Comparison of ENCODE assay signal across 11 mouse cellular contexts in genomic region chr9:46600803-46601202, GRCm38 (mm10).
DNase-seq lines count a peak whose midpoint lies in the region; ATAC-seq and TF ChIP-seq lines count a peak whose summit lies in the region.
"Had no signal": no experiment of that assay in that cellular context is flagged by ENCODE, and none has a peak within 500 bp of the region (broad histone marks: within the 10 kb centered on the region; RNA-seq: fewer than 3 reads in every experiment).

No protein-coding gene starts in this region.

- H3K27ac ChIP-seq in heart, embryonic 12.5 days (ENCODE audit: poor library complexity, severe bottlenecking), result no peak overlapping the region
- peak overlapping the region; percentile 53; the same call in 1 of the 2 replicates for H3K27ac ChIP-seq in left cerebral cortex, adult 2 months
- H3K27ac ChIP-seq in embryonic facial prominence, embryonic 13.5 days, result peak overlapping the region; percentile 85
- H3K27ac ChIP-seq in forebrain, embryonic 15.5 days (replicated peaks), result peak overlapping the region; percentile 77
- H3K27ac ChIP-seq: embryonic facial prominence, embryonic 15.5 days had no signal

- H3K4me1 ChIP-seq in heart, embryonic 12.5 days (replicated peaks), result peaks cover 16% of the 10 kb centered on the region
- peaks cover 48% of the 10 kb centered on the region for H3K4me1 ChIP-seq in embryonic facial prominence, embryonic 13.5 days
- peaks cover 35% of the 10 kb centered on the region for H3K4me1 ChIP-seq in forebrain, embryonic 15.5 days

- no peak overlapping the region for H3K9ac ChIP-seq in heart, embryonic 12.5 days
- no peak overlapping the region for H3K9ac ChIP-seq in embryonic facial prominence, embryonic 13.5 days
- no peak overlapping the region for H3K9ac ChIP-seq in forebrain, embryonic 15.5 days (replicated peaks)
- H3K9ac ChIP-seq: embryonic facial prominence, embryonic 15.5 days; midbrain, embryonic 15.5 days had no signal

- peaks cover 24% of the 10 kb centered on the region for H3K27me3 ChIP-seq in heart, embryonic 12.5 days (replicated peaks)
- H3K27me3 ChIP-seq in embryonic facial prominence, embryonic 13.5 days, result no peaks in the 10 kb centered on the region; the same call in 1 of the 2 replicates
- no peaks in the 10 kb centered on the region for H3K27me3 ChIP-seq in forebrain, embryonic 15.5 days
- H3K27me3 ChIP-seq: midbrain, embryonic 15.5 days had no signal

- no peak overlapping the region for H3K4me3 ChIP-seq in heart, embryonic 12.5 days
- no peak overlapping the region for H3K4me3 ChIP-seq in left cerebral cortex, adult 2 months
- H3K4me3 ChIP-seq in embryonic facial prominence, embryonic 13.5 days, result no peak overlapping the region
- no peak overlapping the region for H3K4me3 ChIP-seq in forebrain, embryonic 15.5 days
- H3K4me3 ChIP-seq: embryonic facial prominence, embryonic 15.5 days; midbrain, embryonic 15.5 days had no signal

- H3K4me2 ChIP-seq in heart, embryonic 12.5 days, result peak overlapping the region; percentile 45
- H3K4me2 ChIP-seq in embryonic facial prominence, embryonic 13.5 days, result peak overlapping the region; percentile 36; the same call in 1 of the 2 replicates
- H3K4me2 ChIP-seq in forebrain, embryonic 15.5 days (replicated peaks), result no peak overlapping the region
- H3K4me2 ChIP-seq: midbrain, embryonic 15.5 days had no signal

- intact Hi-C loops in heart, postnatal 25 days (cut with DNase I), result loop anchor here (10.0 kb wide), 1 partner anchor 246 kb away; no protein-coding TSS in a partner anchor
- intact Hi-C loops in left cerebral cortex, adult 2 months (cut with DNase I), result loop anchor here (5.0 kb wide), 3 partner anchors 89 to 209 kb away; no protein-coding TSS in a partner anchor
- intact Hi-C loops in left cerebral cortex, postnatal 25 days (cut with DNase I), result no loop called here

- 58% methylated on average over 9 of the region's 9 CpGs for WGBS in heart, embryonic 12.5 days
- WGBS in embryonic facial prominence, embryonic 13.5 days, result 65% methylated on average over 9 of the region's 9 CpGs
- 83% methylated on average over 9 of the region's 9 CpGs for WGBS in forebrain, embryonic 15.5 days

- no peak for TF ChIP-seq CTCF in left cerebral cortex, adult 2 months (IDR thresholded peaks at IDR 0.05)

- no peak for ATAC-seq in heart, embryonic 12.5 days (ENCODE audit: insufficient number of reproducible peaks, low FRiP score)
- ATAC-seq in embryonic facial prominence, embryonic 13.5 days (ENCODE audit: insufficient number of reproducible peaks, insufficient read depth, low FRiP score, low TSS enrichment, low read depth), result no peak
- no peak for ATAC-seq in forebrain, embryonic 15.5 days (replicated peaks)

- DNase-seq in heart, postnatal 25 days (ENCODE audit: low spot score), result no peak
- no peak for DNase-seq in left cerebral cortex, adult 2 months (ENCODE audit: extremely low spot score in 1 of 2, low spot score in 2 of 2)
- DNase-seq in left cerebral cortex, postnatal 25 days (ENCODE audit: low spot score in 2 of 2), result no peak
- DNase-seq in kidney, postnatal 25 days, result no peak
- DNase-seq: gastrocnemius, postnatal 36 days; thymus, adult 18-20 months had no signal

- H3K36me3 ChIP-seq in heart, embryonic 12.5 days, result no peaks in the 10 kb centered on the region
- H3K36me3 ChIP-seq in embryonic facial prominence, embryonic 13.5 days, result no peaks in the 10 kb centered on the region
- no peaks in the 10 kb centered on the region for H3K36me3 ChIP-seq in forebrain, embryonic 15.5 days
- H3K36me3 ChIP-seq: embryonic facial prominence, embryonic 15.5 days; midbrain, embryonic 15.5 days had no signal

- no peaks in the 10 kb centered on the region for H3K9me3 ChIP-seq in heart, embryonic 12.5 days (replicated peaks)
- H3K9me3 ChIP-seq in embryonic facial prominence, embryonic 13.5 days, result no peaks in the 10 kb centered on the region
- H3K9me3 ChIP-seq in forebrain, embryonic 15.5 days, result no peaks in the 10 kb centered on the region
- H3K9me3 ChIP-seq: embryonic facial prominence, embryonic 15.5 days; midbrain, embryonic 15.5 days had no signal
